Mouse (Mus musculus) layer of hippocampus, adult 11-12 months (tissue): Measurements from ENCODE around the gene Ssu72.
A peak's percentile ranks its signal among the peaks of the same experiment; 100 is the strongest.
"Not testable (repeated sequence)": the region's sequence is repeated elsewhere in the genome, so short reads cannot be mapped to it uniquely, and the experiment has no call there.

ENCODE experiments used
- DNase-seq: peaks from one replicate; pipeline ENCODE4 v3.0.0; 2022; ENCODE audit warnings: low spot score

The Ssu72 gene

GRCm38 (mm10) chr4:155700425-155700824 is 4.2 kb upstream of the Ssu72 start:
- DNase-seq = no peak

GRCm38 (mm10) chr4:155703425-155703929 is 1.1 kb upstream of the Ssu72 start:
- DNase-seq = no peak

- no peak for DNase-seq
Measured at GRCm38 (mm10) chr4:155705592-155705929, 961 bp downstream of the Ssu72 start.

- DNase-seq = no peak
Measured at GRCm38 (mm10) chr4:155708582-155708981, 4.0 kb downstream of the Ssu72 start.

GRCm38 (mm10) chr4:155708988-155709387 is 4.4 kb downstream of the Ssu72 start:
- DNase-seq = no peak

- DNase-seq = no peak
Measured at GRCm38 (mm10) chr4:155710521-155711252, 6.1 kb downstream of the Ssu72 start.

GRCm38 (mm10) chr4:155721668-155722083 is 17.1 kb downstream of the Ssu72 start:
- DNase-seq = no peak

GRCm38 (mm10) chr4:155727993-155728392 is 23.4 kb downstream of the Ssu72 start:
- DNase-seq = no peak

- DNase-seq = no peak
Measured at GRCm38 (mm10) chr4:155733267-155733666, 28.7 kb downstream of the Ssu72 start.

GRCm38 (mm10) chr4:155734350-155734941 is 29.8 kb downstream of the Ssu72 start, which contains the start of gene Tmem240:
Tmem240 (plus strand) TSS chr4:155734800.
- DNase-seq = peak; percentile 91

- no peak for DNase-seq
Measured at GRCm38 (mm10) chr4:155734951-155735702, 30.5 kb downstream of the Ssu72 start.

- no peak for DNase-seq
Measured at GRCm38 (mm10) chr4:155735788-155736187, 31.2 kb downstream of the Ssu72 start.

GRCm38 (mm10) chr4:155736421-155736820 is 31.8 kb downstream of the Ssu72 start:
- DNase-seq = no peak

- DNase-seq = no peak
Measured at GRCm38 (mm10) chr4:155738262-155738661, 33.7 kb downstream of the Ssu72 start.

GRCm38 (mm10) chr4:155739152-155739551 is 34.6 kb downstream of the Ssu72 start:
- no peak for DNase-seq

GRCm38 (mm10) chr4:155739741-155740636 is 35.4 kb downstream of the Ssu72 start:
- DNase-seq = no peak

GRCm38 (mm10) chr4:155740681-155741080 is 36.1 kb downstream of the Ssu72 start:
- not testable (repeated sequence) for DNase-seq

- no peak for DNase-seq
Measured at GRCm38 (mm10) chr4:155742684-155743083, 38.1 kb downstream of the Ssu72 start.

GRCm38 (mm10) chr4:155744474-155744873 is 39.9 kb downstream of the Ssu72 start:
- no peak for DNase-seq

- no peak for DNase-seq
Measured at GRCm38 (mm10) chr4:155745136-155745535, 40.5 kb downstream of the Ssu72 start.

- DNase-seq = no peak
Measured at GRCm38 (mm10) chr4:155746036-155746548, 41.5 kb downstream of the Ssu72 start.
